Mouse (Mus musculus): ENCODE data around the gene Ank. TPM values are rescaled to one million over a fixed set of nuclear protein-coding genes. Genes with fewer than 3 reads are reported as not detected.
A peak's percentile ranks its signal among the peaks of the same experiment; 100 is the strongest.

Ank gene
- total and polyA plus RNA-seq, 2 experiments from 2014 or later, result 15.8 to 28.4 TPM

DNA sequence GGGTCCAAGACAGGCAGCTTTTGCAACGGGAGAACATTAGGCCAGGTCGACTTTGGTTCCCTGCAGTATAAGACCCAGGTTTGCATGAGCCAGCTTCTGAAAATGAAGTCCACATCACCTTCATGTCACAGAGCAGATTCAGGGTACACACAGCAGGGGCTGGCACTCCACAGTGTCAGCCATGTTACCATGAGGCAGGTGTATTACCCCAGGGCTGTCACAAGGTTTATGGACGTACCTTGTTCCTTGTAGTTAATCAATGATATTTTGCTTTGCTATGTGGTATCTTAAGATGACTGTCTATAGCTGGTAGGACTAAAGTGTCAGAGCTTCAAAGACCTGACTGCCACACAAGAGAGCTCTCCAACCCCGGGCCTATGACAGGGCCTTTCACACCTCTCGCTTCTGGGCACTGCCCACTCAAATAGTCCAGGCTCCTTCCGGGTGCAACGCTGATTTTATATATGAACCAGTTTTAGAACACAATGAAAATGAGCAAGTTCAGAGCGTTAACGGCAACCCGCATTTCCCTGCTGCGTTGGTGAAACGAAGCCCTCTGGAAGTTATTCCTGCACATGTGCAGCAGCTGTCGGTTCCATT is 132.4 kb downstream of the Ank start:
- Histone ChIP-seq H3K36me3 (ENCODE audit: insufficient read depth, low read length) (0 out of 2 replicates have a peak, but pooled peaks cover 8% of the 10 kb centered on the region), H3K9ac (replicated peaks; ENCODE audit: low read length, poor library complexity, severe bottlenecking) (no peak overlapping the region), H3K9me3 (ENCODE audit: low read length) (no peaks in the 10 kb centered on the region), H3K4me3 (ENCODE audit: low read depth, low read length) (no peak overlapping the region), H3K27me3 (ENCODE audit: insufficient read depth, low read length) (no peaks in the 10 kb centered on the region), H3K4me2 (ENCODE audit: low read depth, low read length, poor library complexity, severe bottlenecking) (no peak overlapping the region), H3K27ac (ENCODE audit: low read depth, low read length) (no peak overlapping the region), H3K4me1 (ENCODE audit: insufficient read depth, low read length) (no peaks in the 10 kb centered on the region)
- ATAC-seq (ENCODE audit: low FRiP score), result no peak
- WGBS, result 91% methylated on average over 13 of the region's 13 CpGs
- DNase-seq (ENCODE audit: low spot score), result no peak
- TF ChIP-seq CTCF (IDR thresholded peaks at IDR 0.05), result no peak

DNA sequence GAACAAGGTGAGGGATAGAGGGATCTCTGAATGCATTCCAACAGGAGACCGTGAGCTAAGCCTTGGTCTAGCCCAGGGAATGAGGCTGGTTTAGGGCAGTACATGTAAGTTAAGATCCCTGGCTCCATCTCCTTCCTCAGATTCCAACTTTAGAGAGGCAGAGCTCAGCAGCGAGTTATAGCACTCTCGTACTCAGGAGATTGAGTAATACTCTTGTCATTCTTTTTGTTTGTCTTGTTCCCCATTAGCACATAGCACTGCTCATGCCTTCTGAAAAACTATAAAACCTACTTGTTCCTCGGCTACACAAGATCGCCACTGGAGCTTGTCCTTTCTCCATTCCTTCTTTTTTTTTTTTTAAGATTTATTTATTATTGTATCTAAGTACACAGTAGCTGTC is 134.0 kb downstream of the Ank start:
- no peak overlapping the region for H3K4me2 ChIP-seq (ENCODE audit: low read depth, low read length, poor library complexity, severe bottlenecking)
- H3K27me3 ChIP-seq (ENCODE audit: insufficient read depth, low read length), result no peaks in the 10 kb centered on the region
- H3K36me3 ChIP-seq (ENCODE audit: insufficient read depth, low read length), result peaks cover 6% of the 10 kb centered on the region; the same call in 1 of the 2 replicates
- no peak overlapping the region for H3K27ac ChIP-seq (ENCODE audit: low read depth, low read length)
- 90% methylated on average over 5 of the region's 5 CpGs for WGBS
- DNase-seq (ENCODE audit: low spot score) (no peak), ATAC-seq (ENCODE audit: low FRiP score) (no peak)
- H3K9ac ChIP-seq (replicated peaks; ENCODE audit: low read length, poor library complexity, severe bottlenecking), result no peak overlapping the region
- H3K4me1 ChIP-seq (ENCODE audit: insufficient read depth, low read length), result no peaks in the 10 kb centered on the region
- no peak for TF ChIP-seq CTCF (IDR thresholded peaks at IDR 0.05)
- H3K9me3 ChIP-seq (ENCODE audit: low read length), result no peaks in the 10 kb centered on the region
- H3K4me3 ChIP-seq (ENCODE audit: low read depth, low read length), result no peak overlapping the region

DNA sequence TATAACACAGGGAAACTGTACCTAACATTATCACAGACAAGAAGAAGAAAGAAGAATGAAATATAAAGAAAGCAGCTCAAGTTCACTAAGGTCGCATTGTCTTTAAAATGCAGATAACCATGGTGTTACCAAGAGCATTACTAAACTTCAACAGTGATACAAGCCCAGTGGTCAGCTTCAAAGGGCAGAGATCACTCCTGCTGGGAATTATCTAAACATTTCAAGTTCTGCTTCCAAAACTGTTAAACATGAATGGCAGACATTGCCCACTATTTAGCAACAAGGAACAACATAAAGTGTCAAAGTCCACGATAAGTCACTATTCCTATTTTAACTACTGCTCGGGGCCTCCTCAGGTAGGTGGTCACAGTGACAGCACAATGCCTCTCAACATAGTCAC is 138.1 kb downstream of the Ank start:
- DNase-seq (ENCODE audit: low spot score), result no peak
- H3K27ac ChIP-seq (ENCODE audit: low read depth, low read length), result no peak overlapping the region
- H3K9me3 ChIP-seq (ENCODE audit: low read length), result no peaks in the 10 kb centered on the region
- ATAC-seq (ENCODE audit: low FRiP score), result no peak
- H3K27me3 ChIP-seq (ENCODE audit: insufficient read depth, low read length), result no peaks in the 10 kb centered on the region
- TF ChIP-seq CTCF (IDR thresholded peaks at IDR 0.05), result no peak
- 86% methylated on average over 3 of the region's 3 CpGs for WGBS
- H3K36me3 ChIP-seq (ENCODE audit: insufficient read depth, low read length), result peaks cover 14% of the 10 kb centered on the region
- no peak overlapping the region for H3K9ac ChIP-seq (replicated peaks; ENCODE audit: low read length, poor library complexity, severe bottlenecking)
- H3K4me1 ChIP-seq (ENCODE audit: insufficient read depth, low read length), result no peaks in the 10 kb centered on the region
- H3K4me3 ChIP-seq (ENCODE audit: low read depth, low read length), result no peak overlapping the region
- no peak overlapping the region for H3K4me2 ChIP-seq (ENCODE audit: low read depth, low read length, poor library complexity, severe bottlenecking)

DNA sequence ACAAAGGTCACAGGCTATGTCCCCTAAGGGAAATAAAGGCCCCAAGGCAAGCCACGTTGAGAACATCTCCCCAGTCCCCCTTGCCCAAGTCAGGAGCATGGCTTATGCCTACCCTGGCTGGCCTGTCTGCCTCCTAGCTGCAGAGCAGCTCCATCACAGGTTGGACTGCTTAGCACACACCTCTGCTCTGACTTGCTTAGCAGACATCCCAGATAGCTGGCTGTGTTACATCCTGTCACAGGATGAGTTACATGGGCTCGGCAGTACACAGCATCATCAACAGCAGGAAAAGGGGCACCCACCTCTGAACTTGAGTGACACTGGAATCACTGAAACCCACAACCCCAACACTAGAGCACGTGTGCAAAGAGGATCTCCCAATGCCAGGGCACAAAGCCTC is 138.8 kb downstream of the Ank start:
- TF ChIP-seq CTCF (IDR thresholded peaks at IDR 0.05), result no peak; the same call in 1 of the 2 replicates
- no peak for ATAC-seq (ENCODE audit: low FRiP score)
- Histone ChIP-seq H3K27me3 (ENCODE audit: insufficient read depth, low read length) (no peaks in the 10 kb centered on the region), H3K9ac (replicated peaks; ENCODE audit: low read length, poor library complexity, severe bottlenecking) (no peak overlapping the region), H3K9me3 (ENCODE audit: low read length) (no peaks in the 10 kb centered on the region), H3K4me1 (ENCODE audit: insufficient read depth, low read length) (no peaks in the 10 kb centered on the region), H3K36me3 (ENCODE audit: insufficient read depth, low read length) (peaks cover 14% of the 10 kb centered on the region), H3K4me3 (ENCODE audit: low read depth, low read length) (no peak overlapping the region), H3K27ac (ENCODE audit: low read depth, low read length) (no peak overlapping the region), H3K4me2 (ENCODE audit: low read depth, low read length, poor library complexity, severe bottlenecking) (no peak overlapping the region)
- no peak for DNase-seq (ENCODE audit: low spot score)
- 83% methylated on average over 3 of the region's 3 CpGs for WGBS

DNA sequence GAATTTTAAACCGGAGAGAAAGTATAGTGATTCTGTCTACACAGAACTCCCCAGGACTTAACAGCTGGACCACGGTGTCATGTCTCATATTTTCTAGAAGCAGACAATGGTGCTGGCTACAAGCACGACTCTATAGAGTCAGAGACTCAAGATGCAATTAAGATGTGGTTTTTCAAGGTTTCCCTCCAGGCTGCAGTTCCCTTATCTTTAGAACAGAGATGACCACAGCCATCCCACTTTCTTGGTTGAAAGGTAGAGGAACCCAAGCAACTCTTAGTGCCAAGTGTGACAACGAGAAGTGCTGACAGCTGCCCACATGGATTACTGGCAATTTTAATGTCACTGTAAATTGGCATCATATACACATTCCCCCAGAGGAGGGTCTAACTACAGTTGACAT is 143.1 kb downstream of the Ank start:
- no peak overlapping the region for H3K4me2 ChIP-seq (ENCODE audit: low read depth, low read length, poor library complexity, severe bottlenecking)
- no peak for TF ChIP-seq CTCF (IDR thresholded peaks at IDR 0.05)
- H3K36me3 ChIP-seq (ENCODE audit: insufficient read depth, low read length), result peaks cover 14% of the 10 kb centered on the region
- H3K27ac ChIP-seq (ENCODE audit: low read depth, low read length), result no peak overlapping the region
- DNase-seq (ENCODE audit: low spot score) (no peak), ATAC-seq (ENCODE audit: low FRiP score) (no peak)
- H3K4me3 ChIP-seq (ENCODE audit: low read depth, low read length), result no peak overlapping the region
- no peak overlapping the region for H3K9ac ChIP-seq (replicated peaks; ENCODE audit: low read length, poor library complexity, severe bottlenecking)
- no peaks in the 10 kb centered on the region for H3K9me3 ChIP-seq (ENCODE audit: low read length)
- H3K4me1 ChIP-seq (ENCODE audit: insufficient read depth, low read length), result no peaks in the 10 kb centered on the region
- no peaks in the 10 kb centered on the region for H3K27me3 ChIP-seq (ENCODE audit: insufficient read depth, low read length)
- 85% methylated on average over 4 of the region's 4 CpGs for WGBS

DNA sequence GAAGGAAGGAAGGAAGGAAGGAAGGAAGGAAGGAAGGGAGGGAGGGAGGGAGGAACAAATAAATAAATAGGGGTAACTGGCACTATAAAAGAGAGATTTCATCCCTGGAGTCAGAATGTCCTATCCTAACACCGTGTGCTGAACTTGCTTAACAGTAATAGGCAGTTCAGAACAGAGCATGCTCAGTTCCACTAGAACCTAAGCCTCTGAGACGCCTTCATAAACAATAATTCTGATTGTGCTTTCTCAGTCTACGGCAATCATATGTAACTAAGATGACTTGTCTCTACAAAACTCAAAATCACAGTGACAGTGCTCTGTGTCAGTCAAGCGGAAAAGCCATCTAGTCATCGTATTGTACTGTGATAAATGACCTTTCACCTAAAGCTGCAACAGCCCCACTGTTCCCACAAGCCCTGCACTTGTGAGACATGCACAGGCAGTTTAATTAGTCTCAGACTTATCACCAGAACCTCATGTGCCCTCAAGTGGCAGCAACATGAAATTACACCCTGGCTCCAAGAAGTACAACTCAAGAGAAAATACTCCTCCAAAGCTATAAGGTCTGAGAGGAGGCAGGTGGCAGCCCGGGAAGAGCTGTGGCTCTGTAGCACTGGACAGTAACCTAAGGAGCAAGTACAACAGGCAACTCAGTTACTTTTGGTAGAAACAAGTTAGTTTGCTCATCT is 146.2 kb downstream of the Ank start:
- no peaks in the 10 kb centered on the region for H3K4me1 ChIP-seq (ENCODE audit: insufficient read depth, low read length)
- no peak overlapping the region for H3K4me3 ChIP-seq (ENCODE audit: low read depth, low read length)
- 38% methylated on average over 6 of the region's 6 CpGs for WGBS
- H3K27ac ChIP-seq (ENCODE audit: low read depth, low read length), result no peak overlapping the region
- peak; percentile 89 for DNase-seq (ENCODE audit: low spot score)
- TF ChIP-seq CTCF (IDR thresholded peaks at IDR 0.05), result peak; percentile 93
- H3K27me3 ChIP-seq (ENCODE audit: insufficient read depth, low read length), result no peaks in the 10 kb centered on the region
- no peak overlapping the region for H3K9ac ChIP-seq (replicated peaks; ENCODE audit: low read length, poor library complexity, severe bottlenecking)
- peak; percentile 69; the same call in 1 of the 2 replicates for ATAC-seq (ENCODE audit: low FRiP score)
- no peak overlapping the region for H3K4me2 ChIP-seq (ENCODE audit: low read depth, low read length, poor library complexity, severe bottlenecking)
- H3K9me3 ChIP-seq (ENCODE audit: low read length), result no peaks in the 10 kb centered on the region
- H3K36me3 ChIP-seq (ENCODE audit: insufficient read depth, low read length), result peaks cover 13% of the 10 kb centered on the region
